10 mouse cellular contexts compared by ENCODE assay signal in the genomic region with DNA sequence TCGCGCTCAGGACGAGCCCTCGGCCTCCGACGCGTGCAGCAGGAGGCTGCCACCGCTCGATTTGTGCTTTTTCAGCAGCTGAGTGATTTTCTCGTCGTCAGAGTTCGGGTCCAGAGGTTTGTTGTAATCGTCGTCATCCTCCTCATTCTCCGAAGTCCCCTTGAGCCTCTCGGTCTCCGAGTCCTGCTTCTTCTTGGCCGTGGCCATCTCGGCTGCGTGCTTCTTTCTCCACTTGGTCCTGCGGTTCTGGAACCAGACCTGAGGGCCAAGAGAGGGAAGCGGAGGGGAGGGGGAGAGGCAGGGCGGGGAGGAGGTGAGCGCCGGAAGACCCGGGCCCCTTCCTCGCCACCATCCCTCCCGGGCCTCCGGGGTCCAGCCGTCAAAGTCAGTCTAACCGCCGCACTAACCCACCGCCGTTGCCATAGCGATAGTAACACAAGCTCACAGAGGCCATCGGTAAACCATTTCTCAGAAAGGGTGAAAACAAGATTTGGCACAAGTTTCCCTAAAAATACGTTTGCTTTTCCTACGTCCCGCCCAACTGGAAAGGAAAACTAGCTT. TPM values are rescaled to one million over a fixed set of nuclear protein-coding genes. Genes with fewer than 3 reads are reported as not detected.
DNase-seq lines count a peak whose midpoint lies in the region; ATAC-seq lines count a peak whose summit lies in the region.
"Had no signal": no experiment of that assay in that cellular context is flagged by ENCODE, and none has a peak within 500 bp of the region (broad histone marks: within the 10 kb centered on the region; RNA-seq: fewer than 3 reads in every experiment).

No protein-coding gene starts in this region.

- no peak for DNase-seq in kidney, adult 18-20 months
- peak; percentile 87 for DNase-seq in embryo, embryonic 10.5 days (ENCODE audit: low spot score)
- peak; percentile 77 for DNase-seq in neural tube, embryonic 11.5 days (ENCODE audit: low spot score)
- DNase-seq in urinary bladder, postnatal 10 days (ENCODE audit: low spot score) = no peak
- no peak for DNase-seq in layer of hippocampus, adult 9-11 months
- DNase-seq: lung, postnatal 36 days had no signal

- H3K27me3 ChIP-seq in kidney, embryonic 16.5 days (ENCODE audit: insufficient read depth, low read length) = peaks cover 84% of the 10 kb centered on the region
- peaks cover 95% of the 10 kb centered on the region for H3K27me3 ChIP-seq in hindbrain, embryonic 13.5 days
- peaks cover 92% of the 10 kb centered on the region for H3K27me3 ChIP-seq in neural tube, embryonic 11.5 days (ENCODE audit: control insufficient read depth, insufficient read depth, low read length)

- H3K9me3 ChIP-seq in kidney, embryonic 16.5 days (ENCODE audit: low read length) = no peaks in the 10 kb centered on the region
- H3K9me3 ChIP-seq in hindbrain, embryonic 13.5 days = no peaks in the 10 kb centered on the region
- no peaks in the 10 kb centered on the region for H3K9me3 ChIP-seq in neural tube, embryonic 11.5 days (ENCODE audit: control insufficient read depth, low read length)

- no peak for ATAC-seq in kidney, embryonic 16.5 days (ENCODE audit: low FRiP score, low TSS enrichment)
- 0 out of 2 replicates have a peak, but pooled peaks have one; percentile 29 for ATAC-seq in hindbrain, embryonic 13.5 days (ENCODE audit: low FRiP score)
- peak; percentile 51; the same call in 1 of the 2 replicates for ATAC-seq in neural tube, embryonic 11.5 days (ENCODE audit: insufficient read depth, low FRiP score, low TSS enrichment)
- ATAC-seq in megakaryocyte progenitor cell, adult 5-6 weeks (replicated peaks; ENCODE audit: poor library complexity) = no peak

- H3K36me3 ChIP-seq in kidney, embryonic 16.5 days (ENCODE audit: insufficient read depth, low read length) = no peaks in the 10 kb centered on the region
- H3K36me3 ChIP-seq in hindbrain, embryonic 13.5 days = no peaks in the 10 kb centered on the region
- no peaks in the 10 kb centered on the region for H3K36me3 ChIP-seq in neural tube, embryonic 11.5 days (ENCODE audit: control insufficient read depth, insufficient read depth, low read length)

- no peak overlapping the region for H3K27ac ChIP-seq in kidney, embryonic 16.5 days (ENCODE audit: low read length)
- H3K27ac ChIP-seq in hindbrain, embryonic 13.5 days = peak overlapping the region; percentile 70
- H3K27ac ChIP-seq in neural tube, embryonic 11.5 days (ENCODE audit: low read depth, low read length) = 0 out of 2 replicates have a peak overlapping the region, but pooled peaks have one; percentile 44
- H3K27ac ChIP-seq: heart, adult 2 months had no signal

- no peak overlapping the region for H3K9ac ChIP-seq in kidney, embryonic 16.5 days (replicated peaks; ENCODE audit: low read length)
- H3K9ac ChIP-seq in hindbrain, embryonic 13.5 days = peak overlapping the region; percentile 59
- peak overlapping the region; percentile 47 for H3K9ac ChIP-seq in neural tube, embryonic 11.5 days (ENCODE audit: low read length)

- peaks cover 24% of the 10 kb centered on the region for H3K4me1 ChIP-seq in kidney, embryonic 16.5 days (ENCODE audit: insufficient read depth, low read length)
- H3K4me1 ChIP-seq in hindbrain, embryonic 13.5 days (replicated peaks) = peaks cover 18% of the 10 kb centered on the region
- H3K4me1 ChIP-seq in neural tube, embryonic 11.5 days (ENCODE audit: control insufficient read depth, insufficient read depth, low read length) = peaks cover 14% of the 10 kb centered on the region

- peak overlapping the region; percentile 32 for H3K4me2 ChIP-seq in kidney, embryonic 16.5 days (replicated peaks; ENCODE audit: low read depth, low read length)
- peak overlapping the region; percentile 41 for H3K4me2 ChIP-seq in hindbrain, embryonic 13.5 days
- H3K4me2 ChIP-seq in neural tube, embryonic 11.5 days (ENCODE audit: low read depth) = peak overlapping the region; percentile 42

- H3K4me3 ChIP-seq in kidney, embryonic 16.5 days (ENCODE audit: low read length) = peak overlapping the region; percentile 26
- peak overlapping the region; percentile 45 for H3K4me3 ChIP-seq in hindbrain, embryonic 13.5 days
- H3K4me3 ChIP-seq in neural tube, embryonic 11.5 days (ENCODE audit: low read depth, low read length) = peak overlapping the region; percentile 28
- H3K4me3 ChIP-seq: heart, adult 2 months had no signal

- 2% methylated on average over 39 of the region's 39 CpGs for WGBS in kidney, embryonic 16.5 days
- 1% methylated on average over 39 of the region's 39 CpGs for WGBS in hindbrain, embryonic 13.5 days
- 1% methylated on average over 39 of the region's 39 CpGs for WGBS in neural tube, embryonic 11.5 days

RNA-seq across cellular contexts. Expression of a gene that starts 5.3 kb away (rescaled TPM):
- polyA plus RNA-seq in kidney, embryonic 16.5 days (2015; fragmentation: Nextera tagmentation; extraction: Ambion mirVana) = 0.62 and 0.71 TPM in 2 replicates
- polyA plus RNA-seq in hindbrain, embryonic 13.5 days (2015; fragmentation: Nextera tagmentation; extraction: Ambion mirVana) = 8.1 and 12.2 TPM in 2 replicates
- polyA plus RNA-seq in neural tube, embryonic 11.5 days (2014; fragmentation: Nextera tagmentation; extraction: Ambion mirVana) = 7.4 and 7.5 TPM in 2 replicates
- not detected in 2 replicates for total RNA-seq in megakaryocyte progenitor cell, adult 5-6 weeks (2015)
- not detected in 2 replicates for total RNA-seq in megakaryocyte progenitor cell, adult 5-6 weeks (2017)

Comparison
In these comparisons a context has a peak if more than half of its experiments do, and no peak if none do; other contexts are left out.
1. ATAC-seq: peak in hindbrain, embryonic 13.5 days (single experiment) and neural tube, embryonic 11.5 days (single experiment); none in kidney, embryonic 16.5 days (single experiment) and megakaryocyte progenitor cell, adult 5-6 weeks (single experiment).
2. DNase-seq: peak in embryo, embryonic 10.5 days (single experiment) and neural tube, embryonic 11.5 days (single experiment); none in kidney, adult 18-20 months (single experiment), urinary bladder, postnatal 10 days (single experiment) and layer of hippocampus, adult 9-11 months (single experiment).
3. Peak in every context shown above with its lines, with median percentiles within 50 percentile points of each other: H3K4me2 ChIP-seq and H3K4me3 ChIP-seq.